Mouse (Mus musculus) CD4-positive helper T cell, adult 2 months (primary cell): ENCODE results near the gene Primpol.
A peak's percentile ranks its signal among the peaks of the same experiment; 100 is the strongest.

Experiments used
- DNase-seq: peaks from one replicate; pipeline ENCODE4 v3.0.0-alpha.2; 2012; ENCODE audit warnings: low read depth, missing footprints, low spot score

Primpol gene

DNA sequence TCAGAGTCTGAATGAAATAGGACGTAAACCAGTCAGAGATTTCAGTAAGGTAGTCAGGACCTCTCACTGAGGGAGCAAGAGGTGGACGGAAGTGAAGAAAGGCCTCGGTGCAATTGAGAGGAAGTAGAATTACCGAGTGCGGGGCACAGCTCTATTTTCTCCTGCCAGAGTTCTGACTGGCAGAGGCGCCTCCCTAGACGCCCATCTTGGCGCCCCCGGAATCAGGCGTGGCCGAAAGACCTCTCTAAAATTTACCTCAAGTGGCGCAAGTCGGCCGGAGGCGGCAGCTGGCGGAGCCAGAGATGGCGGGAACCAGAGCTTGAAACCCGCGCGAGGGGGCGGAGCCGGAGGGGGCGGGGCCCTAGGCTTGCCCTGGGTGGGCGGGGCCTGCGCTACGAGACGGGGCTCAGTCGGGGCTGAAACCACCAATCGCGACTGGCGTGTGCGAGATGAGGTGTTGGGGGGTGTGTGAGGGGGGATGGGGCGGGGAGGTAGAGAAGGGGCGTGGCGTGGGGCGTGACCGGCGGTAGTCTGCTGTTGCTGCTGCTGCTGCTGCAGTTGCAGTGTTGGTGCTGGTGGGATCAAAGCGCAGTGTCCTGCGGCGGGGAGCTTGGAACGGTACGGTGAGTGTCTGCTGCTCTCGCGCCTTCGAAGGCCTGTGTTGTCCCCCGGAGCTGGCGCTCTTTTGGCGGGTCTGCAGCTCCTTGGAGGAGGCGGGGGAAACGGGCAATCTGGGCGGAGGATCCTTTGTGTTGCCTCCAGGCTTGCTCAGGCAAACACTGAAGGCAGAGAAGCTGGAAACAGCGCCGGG, at the start of gene Primpol, which contains the start of gene Casp3:
Gene Primpol (minus strand): TSS at position 334 of the 811 bp plus-strand sequence.
Gene Casp3 (plus strand): TSS at position 413 of the 811 bp plus-strand sequence.
- DNase-seq = peak; percentile 96

DNA sequence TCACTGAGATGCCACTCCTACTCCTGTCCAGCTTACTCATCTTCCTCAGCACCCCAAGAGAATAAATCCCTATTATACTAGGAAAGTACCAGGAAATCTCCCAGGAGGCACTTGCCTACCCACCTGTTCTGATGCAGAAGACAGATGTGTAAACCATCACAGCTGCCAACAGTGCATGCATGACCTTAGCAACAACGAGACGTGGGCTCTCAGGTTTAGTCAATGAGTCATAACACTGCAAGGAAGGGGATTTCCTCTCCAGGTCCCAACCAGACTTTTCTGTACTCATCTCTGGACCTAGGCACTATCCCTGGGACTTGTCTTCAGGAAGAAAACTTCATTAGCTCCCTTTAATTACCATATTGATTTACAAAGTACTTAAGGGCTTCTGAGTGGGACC, 38.9 kb upstream of the Primpol start:
- DNase-seq = peak; percentile 34

DNA sequence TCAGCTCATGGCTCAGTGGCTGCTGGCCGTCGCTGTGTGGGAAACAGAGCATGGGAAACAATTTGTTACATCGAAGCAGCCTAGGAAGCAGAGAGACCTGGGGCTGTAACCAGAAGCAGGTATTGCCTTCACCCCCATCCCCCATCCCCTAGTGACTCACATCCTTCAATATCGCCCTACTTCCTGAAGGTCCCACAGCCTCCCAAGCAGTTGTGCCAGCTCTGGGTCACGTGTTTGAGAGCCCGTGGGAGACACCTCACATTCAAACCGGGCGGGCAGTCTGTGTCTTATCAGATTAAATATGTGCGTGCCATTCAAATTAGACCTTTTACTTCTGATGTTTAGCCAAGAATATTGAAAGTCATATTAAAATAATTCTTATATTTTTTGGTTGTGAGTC, 34.9 kb upstream of the Primpol start:
- DNase-seq = no peak

DNA sequence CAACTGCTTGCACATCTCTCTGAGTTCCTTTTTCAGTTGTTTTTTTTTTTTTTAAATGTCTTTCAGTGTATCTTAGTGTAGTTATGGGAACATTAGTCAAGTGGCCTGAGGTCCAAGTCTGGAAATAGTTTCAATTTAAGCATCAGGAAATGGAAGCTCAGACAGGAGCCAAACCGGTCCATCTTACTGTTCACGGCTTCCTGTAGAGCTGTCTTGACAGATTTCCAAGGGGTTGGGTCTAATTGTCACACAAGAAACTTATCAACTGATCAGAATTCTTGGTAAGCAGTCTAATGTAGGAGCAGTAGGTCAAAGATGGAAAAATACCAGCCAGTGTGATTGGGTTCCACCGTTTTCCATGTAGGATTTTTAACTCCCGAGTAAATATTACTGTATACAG, 31.4 kb upstream of the Primpol start:
- DNase-seq = no peak

DNA sequence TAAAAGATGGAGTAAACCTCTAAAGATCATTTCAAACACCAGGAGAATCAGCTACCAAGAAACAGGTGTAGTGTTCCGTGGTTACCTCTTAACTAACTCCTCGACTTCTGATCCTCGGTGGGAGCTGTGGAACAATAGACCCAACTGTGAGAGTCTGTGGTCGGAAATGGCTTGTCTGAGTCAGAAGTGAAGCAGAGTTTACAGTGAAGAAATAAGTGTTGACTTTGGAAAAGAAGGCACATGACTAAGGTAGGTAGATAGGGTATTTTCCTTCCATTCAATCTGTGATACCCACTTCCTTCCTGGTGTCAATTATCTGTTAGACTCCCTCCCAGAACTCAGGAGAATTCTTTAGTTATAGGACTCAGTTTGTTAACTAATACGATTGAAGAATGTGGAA, 24.3 kb upstream of the Primpol start:
- peak; percentile 83 for DNase-seq

DNA sequence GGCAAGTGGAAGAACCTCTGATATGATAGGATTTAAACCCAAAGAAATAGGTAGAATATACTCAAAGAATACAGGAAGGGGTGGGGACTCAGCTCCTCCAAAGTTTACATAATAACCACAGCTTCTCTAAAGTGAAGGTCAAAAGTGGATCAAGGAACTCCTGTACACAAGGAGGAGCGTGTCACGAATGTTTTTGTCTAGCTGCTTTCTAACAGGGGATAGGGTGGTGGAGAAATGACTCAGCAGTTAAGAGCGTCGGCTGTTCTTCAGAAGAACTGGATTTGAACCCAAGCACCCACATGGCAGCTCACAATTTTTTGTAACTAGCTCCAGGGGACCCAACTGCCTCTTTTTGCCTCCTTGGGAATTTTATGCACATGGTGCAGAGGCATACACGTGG, 22.8 kb upstream of the Primpol start:
- peak; percentile 42 for DNase-seq

DNA sequence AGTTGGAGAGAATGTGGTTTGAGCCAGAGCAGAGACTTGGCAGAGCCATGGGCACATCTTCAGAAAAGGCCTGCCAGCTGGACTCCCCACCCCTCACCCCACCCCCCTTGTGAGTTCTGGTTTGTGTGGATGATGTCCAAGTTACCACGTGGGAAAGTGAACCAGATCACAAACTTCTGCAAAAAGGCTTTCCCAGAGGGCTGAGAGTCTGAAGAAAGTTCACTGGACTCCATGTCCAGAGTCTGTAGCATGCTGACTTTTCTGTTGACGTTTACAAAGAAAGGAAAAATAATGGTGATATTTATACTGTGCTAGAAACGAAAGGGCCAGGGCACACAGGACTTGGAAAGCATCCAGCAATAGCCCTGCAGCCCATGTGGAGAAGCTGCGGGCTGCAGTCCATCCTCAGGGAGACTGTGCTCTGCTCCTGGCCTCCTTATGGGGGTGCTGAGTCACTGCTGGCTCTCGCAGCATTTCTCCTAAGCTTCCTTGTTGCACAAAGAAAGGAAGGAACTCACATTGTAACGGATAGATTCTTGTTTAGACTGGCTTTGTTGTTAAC, 22.1 kb upstream of the Primpol start:
- no peak for DNase-seq

DNA sequence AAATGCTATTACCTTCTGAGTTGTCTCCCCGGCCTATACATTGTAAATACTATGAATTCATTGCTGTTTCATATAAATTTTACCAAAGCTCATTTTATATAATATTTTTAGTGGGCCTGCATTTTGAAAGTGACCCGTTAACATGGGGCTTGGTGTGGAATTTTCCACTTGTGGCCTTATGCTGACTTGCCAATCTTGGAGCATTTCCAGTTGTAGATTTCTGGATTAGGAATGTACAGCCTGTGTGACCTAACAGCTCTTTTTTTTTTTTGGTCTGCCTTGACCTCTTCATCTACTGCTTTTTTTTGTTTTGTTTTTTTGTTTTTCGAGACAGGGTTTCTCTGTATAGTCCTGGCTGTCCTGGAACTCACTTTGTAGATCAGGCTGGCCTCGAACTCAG, 13.9 kb upstream of the Primpol start:
- no peak for DNase-seq

DNA sequence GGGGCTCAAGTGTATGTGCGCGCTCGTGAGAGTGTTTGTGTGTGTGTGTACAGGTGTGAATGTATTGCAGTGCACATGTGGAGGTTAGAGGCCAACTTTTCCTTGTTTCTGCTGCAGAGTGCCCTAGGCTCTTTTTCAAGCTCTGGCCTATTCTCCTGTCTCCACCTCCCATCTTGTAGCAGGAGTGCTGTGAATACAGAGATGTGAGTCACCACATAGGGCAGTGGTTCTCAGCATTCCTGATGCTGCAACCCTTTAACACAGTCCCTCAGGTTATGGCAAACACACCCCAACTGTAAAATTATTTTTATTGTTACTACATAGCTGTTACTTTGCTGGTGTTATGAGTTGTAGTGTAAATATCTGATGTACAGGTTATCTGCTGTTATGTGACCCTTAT, 13.4 kb upstream of the Primpol start:
- DNase-seq = no peak

DNA sequence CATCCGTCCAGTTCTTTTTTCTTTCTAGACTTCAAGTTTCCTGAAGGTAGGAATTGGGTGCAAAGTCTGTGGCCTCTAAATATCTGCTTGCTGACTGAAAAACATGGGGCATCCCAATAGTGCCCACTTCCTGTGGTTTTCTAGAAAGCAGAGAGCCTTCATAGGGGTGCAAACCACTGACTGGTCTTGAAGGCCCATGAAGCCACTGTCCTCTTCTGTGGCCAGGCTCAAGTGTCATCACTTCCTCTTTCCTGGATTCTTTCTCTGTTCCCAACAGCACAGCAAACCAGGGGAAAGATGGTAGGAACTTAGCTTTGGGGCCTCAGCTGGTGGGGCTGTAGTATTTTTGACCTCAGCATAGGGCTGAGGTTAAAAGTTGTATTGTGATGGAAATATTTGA, 11.6 kb upstream of the Primpol start:
- no peak for DNase-seq

DNA sequence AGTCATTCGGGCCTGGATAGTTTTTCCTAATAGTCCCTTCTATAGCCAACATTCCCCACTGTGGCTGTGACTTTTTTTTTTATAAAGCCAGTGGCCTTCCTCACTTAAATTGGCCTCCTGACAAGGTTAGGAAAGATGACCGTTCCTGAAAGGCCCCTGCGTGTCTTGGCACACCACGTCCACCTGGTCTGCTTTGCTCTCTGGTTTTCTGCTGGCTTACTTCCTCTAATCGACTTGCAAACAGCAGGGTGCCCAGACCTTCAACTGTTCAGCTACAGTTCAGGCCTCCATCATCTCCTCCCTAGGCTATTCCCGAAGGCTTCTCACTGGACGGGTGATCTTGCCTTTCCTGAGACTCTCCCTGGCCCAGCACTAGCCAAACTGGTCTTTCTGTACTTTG, 10.9 kb upstream of the Primpol start:
- DNase-seq = no peak

DNA sequence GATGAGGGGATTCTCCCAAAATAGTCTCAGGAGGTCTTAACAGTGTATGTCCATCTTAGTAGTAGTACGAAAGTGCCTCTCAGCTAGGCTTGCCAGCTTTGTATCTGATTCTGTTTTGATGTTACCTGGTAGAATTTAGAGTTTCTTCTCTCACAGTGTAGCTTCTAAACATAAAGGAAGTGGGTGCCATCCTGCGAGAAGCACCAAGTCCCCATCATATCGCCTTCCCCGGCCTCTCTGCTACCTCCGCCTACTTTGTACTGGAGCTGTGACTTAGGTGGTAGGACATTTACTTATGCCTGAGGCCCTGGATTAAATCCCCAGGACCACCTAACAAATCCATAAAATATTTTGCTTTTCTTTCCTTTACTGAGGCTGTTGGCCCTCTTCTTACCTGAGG, 9.6 kb upstream of the Primpol start:
- DNase-seq = no peak

DNA sequence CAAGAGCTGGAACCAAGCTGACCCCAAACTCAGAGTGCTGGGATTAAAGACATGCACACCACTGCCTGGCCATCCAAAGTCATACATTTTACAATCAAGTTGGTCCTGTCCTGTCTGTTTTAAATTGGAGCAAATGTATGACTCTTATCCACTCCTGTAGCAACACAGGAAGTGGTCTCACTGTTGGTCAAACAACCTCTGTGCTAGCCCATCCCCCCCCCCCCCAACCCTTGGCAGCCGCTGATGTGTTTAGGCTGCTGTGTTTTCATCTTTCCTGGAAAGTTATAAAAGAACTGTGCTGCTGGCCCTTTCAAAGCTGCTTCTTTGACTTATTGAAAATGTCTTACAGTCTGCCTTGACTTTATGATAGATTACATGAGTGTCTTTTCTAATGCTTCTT, 8.2 kb upstream of the Primpol start:
- no peak for DNase-seq

DNA sequence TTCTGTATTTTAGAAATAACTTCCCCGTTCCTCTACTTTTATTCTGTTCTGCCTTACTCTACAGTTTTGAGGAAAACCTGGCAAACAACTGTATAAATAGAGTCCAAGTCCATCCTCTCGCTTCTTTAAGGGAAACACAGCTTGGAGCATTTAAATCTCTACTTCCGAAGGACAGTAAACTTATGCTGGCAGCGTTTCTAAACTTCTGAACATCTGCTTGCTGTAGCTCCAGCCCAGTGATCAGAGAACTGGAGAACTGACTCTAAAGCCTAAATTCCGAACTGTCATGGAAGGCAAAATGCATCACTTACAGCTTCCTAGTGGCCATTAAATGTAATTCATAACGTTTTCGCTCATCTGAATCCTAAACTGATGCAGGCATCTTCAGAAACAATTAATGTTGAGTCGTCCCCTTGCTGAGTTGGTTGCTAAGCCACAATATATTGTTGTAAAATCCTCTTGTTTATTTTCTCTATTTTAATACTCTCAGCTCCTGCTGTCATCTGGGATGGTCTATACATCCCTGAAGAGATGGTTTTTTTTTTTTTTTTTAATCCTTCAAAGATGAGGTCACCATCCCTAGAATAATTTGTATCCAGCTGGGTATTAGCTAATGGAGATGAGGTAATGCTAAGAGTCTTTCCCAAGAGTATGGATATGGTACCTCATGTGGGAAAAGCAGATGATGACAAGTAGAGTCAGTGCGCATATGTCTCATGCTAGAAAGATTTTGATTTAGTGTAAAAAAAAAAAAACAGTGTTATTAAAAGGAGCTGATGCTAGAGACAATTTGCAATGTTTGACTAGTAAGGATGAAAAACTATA, 5.6 kb upstream of the Primpol start:
- DNase-seq = no peak

DNA sequence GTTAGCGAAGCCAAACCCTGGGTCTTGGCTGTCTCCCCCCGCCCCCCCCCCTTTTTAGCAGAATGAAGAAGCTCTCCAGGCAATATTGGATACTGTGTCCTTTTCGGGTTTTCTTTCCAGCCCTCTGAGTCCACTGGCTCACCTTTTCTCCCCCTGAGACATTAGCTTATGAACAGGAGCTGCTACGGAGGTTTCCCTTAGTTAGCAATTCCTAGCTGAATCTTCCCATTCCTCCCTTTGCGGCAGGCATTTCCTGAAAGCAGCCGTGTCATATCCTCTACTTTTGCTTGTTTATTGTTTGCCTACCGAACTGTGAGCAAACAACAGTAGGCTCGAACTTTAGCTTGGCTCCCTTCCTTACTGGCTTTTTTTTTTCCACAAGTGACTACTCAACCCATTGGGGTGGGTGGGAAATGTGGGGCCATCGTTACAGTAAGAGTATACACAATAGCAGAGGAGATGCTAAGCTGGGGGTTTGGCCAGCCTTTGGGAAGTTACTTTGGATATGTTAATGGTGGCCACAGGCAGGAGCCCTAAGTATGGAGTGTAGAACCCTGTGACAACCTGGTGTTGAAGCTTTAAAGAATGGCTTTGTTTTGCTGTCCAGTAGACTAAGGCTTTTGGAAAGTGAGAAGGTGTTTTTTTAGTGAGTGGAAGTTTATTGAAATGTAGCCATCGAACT, 1.8 kb upstream of the Primpol start:
- DNase-seq = no peak

DNA sequence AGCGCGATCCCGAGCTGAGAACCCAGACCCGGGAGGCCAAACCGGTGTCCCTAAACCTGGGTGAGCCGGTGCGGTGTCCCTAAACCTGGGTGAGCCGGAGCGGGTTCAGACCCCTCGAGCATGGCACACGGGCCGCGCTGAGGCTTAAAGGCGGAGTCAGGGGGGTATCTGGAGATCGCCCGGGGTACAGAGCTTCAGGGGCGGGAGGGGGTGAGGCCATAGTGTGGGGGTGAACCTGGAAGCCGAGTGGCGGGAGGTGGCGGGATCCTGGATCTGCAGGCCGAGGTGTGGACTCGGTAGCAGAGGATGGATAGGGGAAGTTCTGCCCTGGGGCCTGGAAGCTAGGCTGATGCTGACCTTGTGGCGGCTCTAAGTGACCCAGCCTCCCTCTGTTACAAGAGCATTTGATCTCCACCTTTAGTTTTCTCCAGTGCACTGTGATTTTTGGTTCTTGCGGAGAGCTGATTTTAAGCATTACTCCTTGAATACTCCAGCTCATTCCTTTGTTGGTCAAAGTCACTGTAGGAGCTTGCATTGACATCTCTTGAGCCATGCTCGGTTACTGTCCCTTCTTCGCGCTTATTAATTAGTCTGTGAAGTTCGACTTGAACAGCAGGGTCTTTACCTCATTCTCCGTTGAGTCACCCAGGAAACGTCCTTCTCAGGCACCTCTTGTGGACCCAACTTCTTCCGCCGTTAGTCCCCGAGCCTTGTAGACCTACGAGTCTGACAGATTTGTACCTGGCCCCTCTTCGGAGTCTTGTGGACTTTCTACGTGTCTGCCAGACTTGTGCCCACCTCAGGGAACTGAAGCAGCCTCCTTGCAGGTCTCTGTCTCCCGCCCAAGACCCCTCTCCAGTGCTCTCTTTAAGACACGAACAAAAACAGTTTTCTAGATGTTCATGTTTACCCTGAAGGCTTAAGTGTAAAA, 943 bp upstream of the Primpol start:
- DNase-seq = peak; percentile 32

DNA sequence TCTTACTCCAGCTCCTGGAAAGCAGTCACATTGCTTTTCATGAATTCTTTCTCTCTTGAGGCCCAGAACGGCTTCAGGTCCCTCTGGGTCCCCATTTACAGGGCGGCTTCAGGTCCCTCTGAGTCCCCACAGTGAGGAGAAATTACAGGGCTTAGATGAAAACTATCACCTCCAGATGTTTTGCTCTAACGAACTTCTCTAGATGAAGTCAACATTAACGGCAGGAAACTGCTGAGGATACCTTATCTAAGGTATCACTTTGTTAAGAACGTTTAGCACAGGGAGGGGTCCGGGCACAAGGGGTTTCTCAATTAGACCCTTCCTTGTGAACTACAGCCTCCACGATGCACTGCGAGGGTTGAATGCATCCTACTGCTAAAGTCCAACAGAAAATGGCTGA, 1.1 kb downstream of the Primpol start:
- DNase-seq = no peak

DNA sequence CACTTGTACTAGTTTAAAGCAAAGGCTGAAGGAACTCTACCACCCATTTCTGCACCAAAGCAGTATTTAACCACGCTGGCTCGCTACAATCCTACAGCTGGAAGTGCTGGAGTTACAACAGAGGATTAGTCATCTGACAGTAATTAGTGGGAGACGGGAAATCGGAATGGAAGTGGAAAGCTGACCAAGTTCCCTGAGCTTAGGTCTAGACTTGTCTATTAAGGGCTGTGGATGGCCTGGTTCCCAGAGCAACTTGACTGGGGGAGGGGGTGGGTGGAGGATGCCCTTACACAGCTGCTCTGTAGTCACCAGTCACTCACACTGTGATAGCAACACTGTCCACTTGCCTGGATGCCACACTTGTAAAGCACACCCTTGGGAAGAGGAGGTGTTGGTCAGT, 3.6 kb downstream of the Primpol start:
- DNase-seq = no peak

DNA sequence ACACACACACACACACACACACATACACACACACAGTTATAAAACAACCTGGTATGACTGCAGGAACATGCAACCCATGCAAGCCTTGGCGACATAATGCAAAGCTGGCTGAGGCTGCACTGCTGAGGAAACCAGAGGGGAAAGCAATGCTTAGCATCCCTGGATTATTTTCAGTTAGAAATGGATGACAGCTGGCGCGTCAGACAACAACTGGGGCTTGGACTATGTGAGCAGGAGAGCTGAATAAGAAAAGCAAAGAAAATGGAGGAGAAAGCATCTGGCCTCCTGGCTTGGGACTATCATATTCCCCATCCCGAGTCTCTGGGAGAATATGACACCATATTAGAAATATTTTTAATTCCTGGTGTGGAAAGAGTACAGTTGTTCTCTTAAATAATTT, 4.1 kb downstream of the Primpol start:
- DNase-seq = no peak

DNA sequence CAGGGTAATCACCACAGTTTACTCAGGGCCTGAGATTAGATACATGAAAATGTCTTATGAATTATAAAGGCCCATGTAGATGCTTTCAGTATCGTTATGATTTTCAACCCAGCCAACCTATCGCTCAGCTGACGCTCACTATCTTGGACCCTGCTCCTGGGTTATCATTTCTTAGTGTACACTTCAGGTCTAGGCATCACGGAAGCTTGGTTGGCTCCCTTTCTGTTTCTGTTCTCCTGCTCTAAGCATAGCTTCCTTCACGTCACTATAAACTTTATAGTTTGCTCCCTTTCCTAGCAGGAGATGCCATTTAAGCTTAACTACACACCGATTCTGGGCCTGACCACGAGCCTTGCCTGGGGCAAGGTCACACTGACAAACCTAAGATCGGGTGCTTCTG, 5.5 kb downstream of the Primpol start:
- DNase-seq = no peak

DNA sequence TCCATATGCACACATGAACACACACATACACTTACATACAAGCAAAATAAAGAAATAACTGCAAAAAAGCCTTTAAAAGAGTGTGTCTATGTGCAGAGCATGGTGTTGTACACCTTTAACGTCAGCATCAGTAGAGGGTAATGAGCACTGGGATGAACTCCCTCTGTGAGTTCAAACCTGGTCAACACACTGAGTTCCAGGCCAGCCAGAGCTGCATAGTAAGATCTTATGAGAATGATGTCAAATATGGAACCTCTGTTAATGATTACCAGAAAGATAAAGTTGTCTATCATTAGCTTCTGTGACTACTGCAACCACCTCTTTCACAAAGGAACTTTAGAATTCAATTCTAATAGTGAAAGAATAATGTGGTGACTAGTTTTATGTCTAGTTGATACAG, 10.1 kb downstream of the Primpol start:
- no peak for DNase-seq
